Mouse (Mus musculus): ENCODE data around the gene Gm6460.
"Not testable (repeated sequence)": the region's sequence is repeated elsewhere in the genome, so short reads cannot be mapped to it uniquely, and the experiment has no call there.

Gm6460 gene

GRCm38 (mm10) chr5:11594613-11595012 lies at the start of gene Gm6460:
Gm6460 (plus strand) TSS chr5:11594913.
- DNase-seq (ENCODE audit: low spot score): not testable (repeated sequence)
